ENCODE assay signal across 12 mouse cellular contexts in genomic region chr6:91798496-91798895, GRCm38 (mm10). TPM values are rescaled to one million over a fixed set of nuclear protein-coding genes. Genes with fewer than 3 reads are reported as not detected.
DNase-seq lines count a peak whose midpoint lies in the region; ATAC-seq lines count a peak whose summit lies in the region.
"Had no signal": no experiment of that assay in that cellular context is flagged by ENCODE, and none has a peak within 500 bp of the region (broad histone marks: within the 10 kb centered on the region; RNA-seq: fewer than 3 reads in every experiment).

No protein-coding gene starts in this region.

- peaks cover 54% of the 10 kb centered on the region for H3K4me1 ChIP-seq in heart, embryonic 15.5 days (replicated peaks)

- 0 out of 2 replicates have a peak overlapping the region, but pooled peaks have one; percentile 6 for H3K27ac ChIP-seq in heart, embryonic 15.5 days
- H3K27ac ChIP-seq: limb, embryonic 15.5 days had no signal

- H3K4me3 ChIP-seq in heart, embryonic 15.5 days = no peak overlapping the region
- H3K4me3 ChIP-seq: limb, embryonic 15.5 days had no signal

- intact Hi-C loops in left cerebral cortex, postnatal 36 days (cut with DNase I) = no loop called here

- 41% methylated on average over 12 of the region's 12 CpGs for WGBS in heart, embryonic 15.5 days

- ATAC-seq in heart, embryonic 15.5 days (replicated peaks; ENCODE audit: insufficient number of reproducible peaks, insufficient read depth, low FRiP score, low read depth) = 0 out of 2 replicates have a peak, but pooled peaks have one; percentile 14
- ATAC-seq in cerebellum, adult (ENCODE audit: insufficient number of reproducible peaks, low FRiP score, low TSS enrichment) = peak; percentile 59
- ATAC-seq: hindbrain, embryonic 16.5 days had no signal

- H3K9me3 ChIP-seq in heart, embryonic 15.5 days (replicated peaks) = no peaks in the 10 kb centered on the region
- H3K9me3 ChIP-seq: limb, embryonic 15.5 days had no signal

- H3K4me2 ChIP-seq in heart, embryonic 15.5 days = no peak overlapping the region
- H3K4me2 ChIP-seq: limb, embryonic 15.5 days had no signal

- DNase-seq in heart, adult 18-20 months = no peak
- DNase-seq in cerebellum, adult 9-11 months = peak; percentile 86
- DNase-seq in left cerebral cortex, postnatal 36 days (ENCODE audit: low spot score in 2 of 2) = peak; percentile 33 to 57
- no peak for DNase-seq in spleen, postnatal 36 days (ENCODE audit: low spot score in 2 of 2)
- DNase-seq in kidney, adult 9 months = no peak
- DNase-seq: kidney, postnatal 10 days; lung, postnatal 10 days had no signal

- H3K27me3 ChIP-seq in heart, embryonic 15.5 days = 0 out of 2 replicates have a peak, but pooled peaks cover 5% of the 10 kb centered on the region

- H3K36me3 ChIP-seq in heart, embryonic 15.5 days = no peaks in the 10 kb centered on the region
- H3K36me3 ChIP-seq: limb, embryonic 15.5 days had no signal

- H3K9ac ChIP-seq in heart, embryonic 15.5 days = no peak overlapping the region
- H3K9ac ChIP-seq: limb, embryonic 15.5 days had no signal

RNA-seq across cellular contexts. Expression of gene Grip2, which starts 28.6 kb away (rescaled TPM):
- polyA plus RNA-seq in heart, embryonic 15.5 days (2015; fragmentation: Nextera tagmentation; extraction: Ambion mirVana) = 7.9 and 9.6 TPM in 2 replicates
- 1 to 10 TPM; 7.2 to 7.4 TPM for total RNA-seq in heart, adult 18-20 months (2021)
- total RNA-seq in left cerebral cortex, postnatal 36 days (2021) = 10 to 100 TPM; 15.6 to 20.5 TPM
- total RNA-seq: CH12.LX had no signal

Comparison
In these comparisons a context has a peak if more than half of its experiments do, and no peak if none do; other contexts are left out.
1. DNase-seq: peak in cerebellum, adult 9-11 months (single experiment) and left cerebral cortex, postnatal 36 days (2 of 2); none in heart, adult 18-20 months (0 of 2), spleen, postnatal 36 days (0 of 2) and kidney, adult 9 months (single experiment).